Mouse (Mus musculus) ZHBTc4 (cell line): Measurements from ENCODE around the gene Necap2.

Experiments used
- DNase-seq: peaks from one replicate; pipeline ENCODE4 v3.0.0-alpha.2; 2011; ENCODE audit warnings: low read depth, low spot score

The Necap2 gene

DNA sequence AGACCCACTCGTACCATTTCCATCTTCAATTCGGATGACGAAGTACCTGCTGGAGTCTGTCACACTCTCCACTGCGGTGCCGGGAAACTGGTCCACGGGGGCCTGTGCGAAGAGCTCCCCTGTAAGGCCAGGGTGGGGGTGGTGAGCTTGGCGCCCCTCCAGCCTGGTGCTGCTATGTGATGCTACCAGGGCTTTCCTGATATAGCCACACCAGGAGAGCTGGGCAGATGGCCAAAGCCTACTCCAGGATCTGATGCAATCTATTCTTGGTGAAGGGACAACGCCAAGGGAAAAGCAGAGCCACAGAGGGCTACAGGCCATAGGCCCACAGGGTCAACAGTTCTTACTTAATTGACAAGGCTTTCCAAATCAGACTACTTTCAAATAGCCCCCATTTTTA lies 4.5 kb downstream of the Necap2 start:
- no peak for DNase-seq

- no peak for DNase-seq
These were observed 5.7 kb downstream of the Necap2 start for GRCm38 (mm10) chr4:141072502-141072901.

GRCm38 (mm10) chr4:141069731-141070130 lies 8.4 kb downstream of the Necap2 start:
- DNase-seq, result no peak

GRCm38 (mm10) chr4:141068655-141069054 lies 9.5 kb downstream of the Necap2 start:
- DNase-seq, result no peak

- no peak for DNase-seq
These were observed 10.6 kb downstream of the Necap2 start for GRCm38 (mm10) chr4:141067516-141068046.

DNA sequence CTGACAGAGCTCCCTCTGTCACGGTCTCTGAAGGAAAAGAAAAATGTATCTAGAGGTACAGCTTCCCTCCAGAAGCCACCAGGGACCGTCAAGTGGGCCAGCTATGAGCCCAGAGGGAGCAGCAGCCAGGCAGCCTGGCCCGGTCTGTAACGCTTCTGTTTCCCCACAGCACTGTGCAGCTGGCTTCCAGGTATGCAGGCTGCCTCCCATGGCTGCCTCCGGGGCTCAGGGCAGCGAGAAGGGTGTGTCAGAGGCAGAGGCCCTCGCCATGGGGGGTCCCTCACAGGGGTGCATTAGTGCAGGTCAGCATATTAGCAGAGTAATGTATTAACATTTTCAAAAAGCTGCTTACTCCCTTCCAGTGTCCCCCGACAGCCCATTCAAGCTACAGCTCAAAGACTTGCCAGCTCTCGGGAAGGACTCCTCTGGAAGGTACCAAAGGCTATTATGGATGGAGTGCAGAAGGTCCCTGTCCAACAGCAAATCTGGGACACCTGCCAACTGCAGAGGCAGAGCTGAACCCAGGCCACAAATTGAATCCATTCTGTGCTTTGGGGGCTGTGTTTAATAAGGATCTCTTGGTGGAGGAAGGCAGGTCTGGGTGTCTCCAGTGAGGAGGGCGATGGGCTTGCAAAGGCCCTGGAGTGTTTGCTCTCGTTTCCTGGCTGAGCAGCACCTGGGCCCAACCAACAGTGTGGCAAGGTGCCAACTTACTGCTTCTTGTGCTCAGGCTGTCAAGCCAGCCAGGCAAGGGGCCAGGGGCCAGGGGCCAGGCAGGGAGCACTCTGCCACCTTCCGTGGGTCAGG lies 11.2 kb downstream of the Necap2 start:
- no peak for DNase-seq

DNA sequence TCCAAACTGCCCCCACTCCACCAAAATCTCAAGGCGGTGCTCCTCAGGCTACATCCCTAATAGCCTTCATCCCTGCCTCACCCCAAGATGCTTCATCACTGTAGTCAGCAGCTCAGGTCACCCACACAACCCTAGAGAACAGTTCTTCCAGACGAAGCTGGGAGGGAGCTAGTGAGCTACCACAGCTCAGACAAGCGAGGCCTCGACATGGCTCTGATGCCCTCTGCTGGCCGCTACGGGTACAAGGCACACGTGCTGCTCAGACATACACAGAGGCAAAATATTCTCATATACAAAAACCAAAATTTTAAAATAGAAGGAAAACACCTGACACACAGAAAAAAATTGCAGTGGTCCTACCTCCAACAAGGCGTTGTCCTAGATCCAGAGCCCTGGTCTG lies 13.0 kb downstream of the Necap2 start:
- peak; percentile 84 for DNase-seq

DNA sequence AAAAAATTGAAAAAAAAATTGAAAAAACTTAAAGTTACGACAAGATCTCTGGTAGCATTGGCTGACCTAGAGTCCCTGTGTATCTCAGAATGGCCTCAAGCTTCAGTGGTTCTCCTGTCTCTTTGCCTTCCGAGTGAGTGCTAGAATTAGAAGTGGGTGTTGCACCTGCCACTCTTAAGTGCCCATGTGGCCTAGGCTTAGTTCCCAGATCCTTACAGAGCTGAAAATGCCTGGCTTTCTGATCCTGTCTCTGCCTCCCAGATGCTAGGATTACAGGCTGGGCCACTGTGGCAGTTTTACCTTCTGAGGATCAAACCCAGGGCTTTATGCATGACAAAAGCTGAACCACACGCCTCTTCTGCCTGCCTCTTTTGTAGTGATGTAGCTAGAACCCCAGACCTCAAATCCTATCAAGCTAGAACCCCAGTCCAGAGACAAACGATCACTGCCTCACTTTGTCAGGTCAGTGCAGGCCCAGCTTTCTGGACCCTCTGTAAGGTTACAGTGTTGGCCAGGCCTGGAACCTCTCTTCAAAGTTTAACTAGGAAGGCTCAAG lies 14.0 kb downstream of the Necap2 start:
- DNase-seq, result no peak

GRCm38 (mm10) chr4:141060426-141061301 lies 17.5 kb downstream of the Necap2 start, which contains the start of gene Crocc:
Crocc (minus strand) TSS chr4:141060550.
- DNase-seq, result peak; percentile 99

DNA sequence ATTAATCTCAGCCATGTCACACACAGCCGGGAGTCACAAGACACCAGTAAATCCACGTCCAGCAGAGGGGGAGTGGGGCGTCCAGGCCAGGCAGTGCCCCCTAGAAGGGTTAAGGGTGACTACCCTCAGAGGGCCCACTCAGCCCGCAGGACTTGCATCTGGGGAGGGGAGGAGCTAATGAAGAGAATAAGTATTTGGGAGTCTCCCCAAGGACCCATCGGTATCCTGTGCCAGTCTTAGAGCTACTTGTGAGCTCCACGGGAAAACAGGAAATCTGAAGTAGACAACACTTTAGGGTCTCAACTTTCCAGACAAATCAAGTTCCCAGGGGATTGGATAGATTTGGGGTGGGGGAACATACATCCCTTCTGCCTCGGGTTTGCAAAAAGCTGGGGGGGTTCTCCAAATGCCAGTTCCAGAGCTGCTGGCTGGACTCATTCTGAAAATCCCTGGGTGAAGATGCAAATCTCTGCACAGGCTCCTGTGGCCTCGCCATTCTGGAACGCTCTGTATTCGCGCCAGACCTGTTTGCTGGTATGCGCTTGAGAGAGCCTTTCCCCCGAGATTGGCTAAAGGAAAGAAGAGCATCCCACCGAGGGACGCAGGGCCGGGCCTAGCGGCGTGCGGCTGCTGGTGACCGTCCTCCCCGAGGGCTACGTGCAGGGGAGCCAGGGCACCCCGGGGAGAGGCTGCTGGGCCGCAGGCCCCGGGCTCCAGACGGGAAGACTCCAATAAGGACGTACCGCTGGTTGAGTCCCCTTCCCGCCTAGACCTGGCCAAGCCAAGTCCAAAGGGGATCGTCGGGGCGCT lies 18.3 kb downstream of the Necap2 start:
- peak; percentile 66 for DNase-seq

DNA sequence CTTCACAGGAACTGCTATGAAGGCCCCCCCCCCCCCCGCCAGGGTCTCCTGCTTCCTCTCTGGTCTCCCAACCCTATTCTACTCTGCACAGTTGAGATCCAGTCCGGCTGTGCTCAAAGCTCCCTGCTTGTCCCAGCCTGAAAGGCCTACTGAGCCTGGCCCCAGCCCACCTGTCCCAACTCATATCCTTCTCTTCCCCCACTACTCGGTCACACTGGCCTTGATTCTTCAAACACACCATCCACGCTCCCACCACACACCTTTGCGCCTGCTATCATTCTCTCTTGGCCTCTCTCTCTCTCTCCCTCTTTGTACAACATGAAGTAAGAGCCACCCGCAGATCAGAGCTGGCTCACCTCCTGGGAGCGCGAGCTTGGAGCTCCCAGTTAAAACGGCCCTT lies 19.3 kb downstream of the Necap2 start:
- DNase-seq, result no peak

GRCm38 (mm10) chr4:141056970-141057369 lies 21.2 kb downstream of the Necap2 start:
- peak; percentile 73 for DNase-seq

DNA sequence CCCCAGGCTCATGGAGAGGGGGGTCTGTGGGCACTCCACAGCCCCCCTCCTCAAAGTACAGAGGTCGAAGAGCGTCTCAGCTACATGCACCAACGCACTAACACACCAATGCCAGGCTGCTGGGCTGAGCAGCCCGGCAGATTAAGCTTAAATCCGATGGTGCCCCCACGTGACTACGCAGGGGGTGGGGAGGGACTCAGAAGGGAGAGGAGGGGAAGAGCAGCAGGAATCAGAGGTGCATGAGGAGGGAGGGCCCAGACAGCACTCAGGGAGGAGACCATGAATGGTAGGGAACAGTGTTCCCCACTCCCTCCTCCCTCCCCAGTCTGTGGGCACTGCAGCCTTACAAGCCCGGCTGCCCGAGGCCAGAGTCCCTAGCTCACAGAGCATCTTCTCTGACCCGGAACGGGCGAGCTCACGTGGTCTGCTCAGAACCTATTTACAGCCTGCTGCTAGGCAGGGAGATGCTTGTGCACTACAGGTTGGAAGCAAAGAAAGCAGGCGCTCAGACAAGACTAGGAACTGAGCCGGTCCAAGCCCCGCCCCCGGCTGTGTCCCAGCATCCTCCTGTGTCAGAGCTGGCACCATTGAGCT lies 24.5 kb downstream of the Necap2 start:
- DNase-seq, result peak; percentile 69

GRCm38 (mm10) chr4:141053138-141053537 lies 25.0 kb downstream of the Necap2 start:
- no peak for DNase-seq

GRCm38 (mm10) chr4:141052442-141052841 lies 25.7 kb downstream of the Necap2 start:
- no peak for DNase-seq

- DNase-seq, result no peak
These were observed 28.7 kb downstream of the Necap2 start for GRCm38 (mm10) chr4:141049476-141049835.

GRCm38 (mm10) chr4:141048810-141049475 lies 29.2 kb downstream of the Necap2 start:
- no peak for DNase-seq

DNA sequence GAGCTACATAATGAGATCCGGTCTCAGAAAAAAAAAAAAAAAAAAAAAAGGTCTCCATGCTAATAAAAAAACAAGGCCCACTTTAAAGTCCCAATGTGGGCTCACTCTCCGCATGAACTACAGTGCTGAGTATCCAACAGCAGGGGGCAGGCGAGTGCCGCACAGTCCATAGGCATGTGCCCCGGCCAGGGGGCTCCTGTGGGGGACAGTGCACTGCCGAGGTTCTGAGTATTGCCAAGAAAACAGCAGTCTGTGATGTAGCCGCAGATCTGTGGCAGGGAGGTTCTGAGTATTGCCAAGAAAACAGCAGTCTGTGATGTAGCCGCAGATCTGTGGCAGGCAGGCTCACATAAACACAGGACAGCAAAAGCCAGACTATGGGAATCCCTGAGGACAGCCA lies 33.3 kb downstream of the Necap2 start:
- DNase-seq, result peak; percentile 75

DNA sequence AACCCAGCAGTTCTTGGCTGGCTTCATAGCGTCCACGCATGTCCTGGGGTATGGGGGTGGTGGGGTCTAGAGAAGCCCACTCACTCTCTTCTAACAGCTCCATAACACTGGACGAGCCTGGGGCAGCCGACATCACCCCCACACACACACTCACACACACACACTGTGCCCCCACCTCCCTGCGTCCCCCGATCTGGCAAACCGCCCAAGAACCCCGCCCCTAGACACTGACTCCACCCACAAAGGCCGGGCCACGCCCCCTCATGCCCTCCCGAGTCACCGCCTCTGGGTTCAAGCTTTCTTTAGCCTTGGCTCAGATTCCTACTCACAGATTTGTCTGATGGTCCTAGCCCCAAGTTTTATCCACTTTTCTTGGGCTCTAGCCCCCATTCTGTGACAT lies 37.0 kb downstream of the Necap2 start:
- DNase-seq, result peak; percentile 79
